Mouse (Mus musculus) layer of hippocampus, postnatal 14 days (tissue): ENCODE measurements around the gene Dcxr. TPM values are rescaled to one million over a fixed set of nuclear protein-coding genes. Genes with fewer than 3 reads are reported as not detected.
"Not testable (repeated sequence)": the region's sequence is repeated elsewhere in the genome, so short reads cannot be mapped to it uniquely, and the experiment has no call there.

ENCODE experiments used
- DNase-seq, 2 experiments: peaks; one replicate each; pipeline ENCODE4 v3.0.0; 2021 to 2022; ENCODE audit warnings: low spot score in 2 of 2, mixed read lengths in 1 of 2
- total RNA-seq, 2 experiments: library from RNA; stranded (reverse); gene quantifications; 2 replicates each; pipeline ENCODE4 v1.2.3; 2021

Dcxr gene
- total RNA-seq, 2 experiments from 2014 or later = 10.4 to 12.0 TPM

- no peak for DNase-seq
Observed at GRCm38 (mm10) chr11:120730331-120730870, 3.3 kb upstream of the Dcxr start.

DNA sequence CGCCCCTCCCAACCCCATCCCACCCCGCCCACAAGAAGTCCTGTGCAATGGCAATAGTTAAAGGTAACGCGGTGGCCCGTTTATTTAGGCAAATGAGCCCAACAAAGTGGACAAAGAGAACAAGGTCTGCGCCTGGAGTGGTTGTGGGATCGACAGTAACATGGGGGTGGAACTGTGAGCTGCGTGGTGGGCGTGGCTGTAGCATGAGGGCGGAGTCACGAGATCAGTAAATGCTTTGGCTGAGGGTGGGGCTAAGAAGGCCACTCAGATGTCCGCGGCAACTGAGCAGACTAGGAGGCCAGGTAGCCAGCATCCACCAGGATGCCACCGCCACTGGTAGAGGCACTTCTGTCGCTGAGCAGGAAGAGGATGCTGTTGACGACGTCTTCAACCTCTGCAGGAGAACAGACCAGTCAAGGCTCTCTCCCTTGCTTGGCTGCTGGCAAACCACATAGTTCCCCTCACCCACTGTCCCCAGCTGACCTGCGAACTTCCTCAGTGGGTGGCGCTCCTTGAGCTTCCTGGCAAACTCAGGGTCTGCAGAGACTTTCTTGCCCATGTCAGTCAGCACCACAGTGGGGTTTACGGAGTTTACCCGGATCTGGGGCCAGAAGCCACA, 2.5 kb upstream of the Dcxr start:
- not testable (repeated sequence) for DNase-seq

DNA sequence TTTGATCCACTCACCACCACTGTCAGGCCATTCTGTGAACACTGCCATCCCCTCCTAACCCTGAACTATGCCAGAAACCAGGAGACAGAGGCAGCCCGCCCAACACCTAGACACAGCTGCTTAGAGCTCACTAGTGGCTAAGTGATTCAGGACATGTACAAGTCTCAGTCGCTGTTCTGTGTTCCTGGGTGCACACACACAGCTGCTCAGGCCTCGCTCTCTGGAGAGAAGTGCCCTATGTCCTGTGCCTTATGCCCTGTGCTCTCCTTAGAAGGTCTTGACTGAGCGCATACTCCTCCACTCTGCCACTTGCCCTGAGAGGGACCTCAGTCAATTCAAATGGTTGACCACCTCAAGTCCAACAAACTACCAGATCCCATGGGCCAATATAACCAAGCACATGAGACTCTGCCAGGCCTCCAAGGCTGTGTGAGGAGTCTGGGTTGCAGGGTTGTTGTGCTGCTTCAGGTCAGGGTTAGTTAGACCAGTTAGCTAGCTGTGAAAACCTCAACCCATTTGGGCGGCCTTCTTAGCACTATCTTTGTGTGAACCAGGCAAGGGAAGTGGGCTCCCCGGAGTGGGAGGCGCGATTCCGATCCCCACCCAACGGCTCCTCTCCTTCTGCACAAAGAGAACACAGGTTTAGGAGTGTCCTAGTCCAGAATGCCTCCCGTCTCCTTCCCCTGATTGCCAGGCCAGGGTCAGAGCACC, 1.6 kb upstream of the Dcxr start:
- no peak for DNase-seq

DNA sequence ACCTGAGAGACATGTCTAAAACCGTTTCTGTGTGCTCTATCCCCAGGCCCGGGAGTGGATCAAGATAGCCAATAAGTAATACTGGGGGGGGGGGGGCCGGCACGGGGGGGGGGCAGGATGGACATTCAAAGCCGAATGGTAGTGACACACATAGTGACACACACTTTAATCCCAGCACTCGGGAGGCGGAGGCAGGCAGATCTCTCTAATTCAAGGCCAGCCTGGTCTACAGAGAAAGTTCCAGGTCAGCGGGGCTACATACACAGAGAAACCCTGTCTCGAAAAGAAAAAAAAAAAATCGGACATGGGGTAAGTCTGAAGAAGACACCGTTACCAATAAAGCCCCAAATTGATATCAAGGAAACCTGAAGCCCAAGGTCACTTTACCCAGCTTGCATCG, 483 bp upstream of the Dcxr start:
- no peak for DNase-seq

- DNase-seq = no peak
Observed at GRCm38 (mm10) chr11:120726243-120727168, 575 bp downstream of the Dcxr start.

- DNase-seq = no peak
Observed at GRCm38 (mm10) chr11:120723509-120723908, 3.6 kb downstream of the Dcxr start.

DNA sequence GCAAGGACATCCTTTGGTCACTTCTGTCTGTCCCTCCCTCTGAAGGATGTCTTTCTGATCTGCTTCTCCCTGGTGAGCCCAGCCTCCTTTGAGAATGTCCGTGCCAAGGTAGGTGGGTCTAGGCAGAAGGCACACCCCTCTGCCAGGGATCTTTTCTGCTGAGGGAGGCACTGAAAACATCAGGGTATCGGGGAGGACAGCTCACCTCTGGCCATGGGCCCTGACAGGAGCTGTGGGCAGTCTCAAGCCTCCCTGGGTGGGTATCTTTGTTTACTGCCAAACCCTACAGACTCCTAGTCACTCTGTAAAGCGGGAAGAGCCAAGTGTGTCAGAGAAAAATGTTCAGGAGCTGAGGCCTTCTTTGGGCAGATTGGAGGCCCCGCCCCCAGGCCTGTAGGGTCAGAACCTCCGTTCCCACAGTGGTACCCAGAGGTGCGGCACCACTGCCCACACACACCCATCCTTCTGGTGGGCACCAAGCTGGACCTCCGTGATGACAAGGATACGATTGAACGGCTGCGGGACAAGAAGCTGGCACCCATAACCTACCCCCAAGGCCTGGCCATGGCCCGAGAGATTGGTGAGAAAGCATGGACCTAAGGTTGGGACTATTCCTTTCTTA, 4.2 kb downstream of the Dcxr start:
- no peak for DNase-seq

DNA sequence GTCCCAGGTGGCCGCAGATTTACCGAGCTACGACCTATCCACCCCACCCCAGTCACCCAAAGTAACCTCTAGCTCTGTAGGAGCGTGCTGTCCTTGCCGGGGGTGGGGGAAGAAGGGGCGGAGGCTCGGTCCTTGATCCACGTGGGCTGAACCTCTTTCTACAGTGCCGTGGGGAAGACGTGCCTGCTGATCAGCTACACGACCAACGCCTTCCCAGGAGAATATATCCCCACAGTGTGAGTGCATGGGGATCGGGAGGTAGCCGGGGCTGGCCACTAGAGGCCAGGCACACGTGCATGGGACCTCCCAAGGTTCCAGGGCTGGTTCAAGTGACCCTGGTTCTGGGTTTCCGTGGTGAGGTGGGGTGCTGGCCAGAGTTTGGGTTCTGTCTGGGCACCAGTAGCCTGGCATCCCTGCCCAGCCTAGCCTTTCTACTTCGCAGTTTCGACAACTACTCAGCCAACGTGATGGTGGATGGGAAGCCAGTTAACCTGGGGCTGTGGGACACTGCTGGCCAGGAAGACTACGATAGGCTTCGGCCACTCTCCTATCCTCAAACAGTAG, 4.9 kb downstream of the Dcxr start:
- no peak for DNase-seq

GRCm38 (mm10) chr11:120721124-120722066, 5.7 kb downstream of the Dcxr start, which contains the start of gene Rac3:
TSS of gene Rac3 (plus strand) at chr11:120721470.
- DNase-seq = peak; percentile 70

GRCm38 (mm10) chr11:120720450-120720849, 6.6 kb downstream of the Dcxr start:
- DNase-seq = peak; percentile 91 to 94

GRCm38 (mm10) chr11:120719841-120720376, 7.2 kb downstream of the Dcxr start:
- DNase-seq = no peak

GRCm38 (mm10) chr11:120719242-120719641, 7.8 kb downstream of the Dcxr start:
- DNase-seq = no peak

DNA sequence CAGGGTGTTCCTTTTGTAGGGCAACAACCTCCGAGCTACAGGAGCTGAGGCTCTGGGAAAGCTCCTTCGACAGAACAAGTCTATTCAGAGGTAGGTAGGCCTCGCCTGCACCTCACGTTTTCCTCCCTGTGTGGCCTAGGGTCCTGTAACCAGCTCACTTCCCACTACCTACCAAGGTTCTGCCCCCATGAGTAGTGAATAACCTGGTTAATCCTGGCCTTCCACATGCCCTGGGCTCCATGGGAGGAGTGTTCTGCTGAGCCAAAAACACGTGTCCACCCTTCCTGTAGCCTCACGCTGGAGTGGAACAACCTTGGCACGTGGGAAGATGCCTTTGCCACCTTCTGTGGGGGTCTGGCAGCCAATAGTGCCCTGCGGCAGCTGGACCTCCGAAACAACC, 11.9 kb downstream of the Dcxr start:
- DNase-seq = no peak

GRCm38 (mm10) chr11:120714546-120714945, 12.5 kb downstream of the Dcxr start:
- DNase-seq = no peak

DNA sequence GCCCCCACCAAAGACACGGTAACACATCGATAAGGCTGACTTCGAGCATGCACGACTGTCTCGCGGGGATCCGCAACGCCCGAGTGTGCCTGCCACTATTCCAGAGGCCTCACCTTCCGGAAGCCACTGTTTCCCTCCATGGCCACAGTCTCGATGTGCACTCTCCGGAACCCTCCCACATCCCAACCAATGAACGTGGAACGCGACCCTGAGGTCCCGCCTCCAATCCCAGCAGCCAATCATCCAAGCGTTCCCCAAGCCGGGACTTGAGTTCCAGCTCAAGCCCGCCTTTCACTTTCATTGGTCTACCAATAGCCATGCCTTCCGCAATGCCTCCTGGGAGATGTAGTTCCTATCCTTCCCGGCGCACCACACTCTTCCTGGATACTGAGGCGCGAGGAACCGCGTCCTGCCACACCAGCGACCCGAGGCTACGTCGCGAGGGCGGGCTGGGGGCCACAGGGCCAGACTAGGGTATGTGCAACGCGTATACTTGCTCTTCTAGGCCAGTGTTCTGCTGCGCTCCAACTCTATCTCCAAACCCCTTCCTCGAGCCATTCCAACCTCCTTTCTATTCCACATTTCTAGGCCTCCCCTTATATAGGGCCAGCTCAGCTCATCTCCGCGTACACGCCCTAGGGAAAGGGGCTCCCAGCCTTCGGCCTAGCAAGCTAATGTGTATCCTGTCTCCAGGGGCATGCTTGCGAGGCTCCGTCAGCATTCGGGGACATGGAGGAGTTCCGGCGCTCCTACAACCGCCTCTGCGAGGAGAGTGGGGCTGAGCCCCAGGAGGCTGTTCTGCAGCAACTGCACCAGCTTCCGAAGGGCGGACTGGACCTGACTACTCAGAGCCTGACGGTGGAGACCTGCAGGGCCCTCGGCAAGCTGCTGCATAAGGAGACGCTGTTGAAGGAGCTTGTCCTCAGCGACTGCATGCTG, 13.2 kb downstream of the Dcxr start, which contains the start of the genes Cenpx and Lrrc45:
Gene Cenpx (minus strand): TSS at position 159 of the 939 bp plus-strand sequence.
Gene Lrrc45 (plus strand): TSS at position 346 of the 939 bp plus-strand sequence.
- DNase-seq = peak; percentile 95 to 99

- peak in 1 of 2 experiments; percentile 56 for DNase-seq
Observed at GRCm38 (mm10) chr11:120712771-120713568, 14.1 kb downstream of the Dcxr start.

DNA sequence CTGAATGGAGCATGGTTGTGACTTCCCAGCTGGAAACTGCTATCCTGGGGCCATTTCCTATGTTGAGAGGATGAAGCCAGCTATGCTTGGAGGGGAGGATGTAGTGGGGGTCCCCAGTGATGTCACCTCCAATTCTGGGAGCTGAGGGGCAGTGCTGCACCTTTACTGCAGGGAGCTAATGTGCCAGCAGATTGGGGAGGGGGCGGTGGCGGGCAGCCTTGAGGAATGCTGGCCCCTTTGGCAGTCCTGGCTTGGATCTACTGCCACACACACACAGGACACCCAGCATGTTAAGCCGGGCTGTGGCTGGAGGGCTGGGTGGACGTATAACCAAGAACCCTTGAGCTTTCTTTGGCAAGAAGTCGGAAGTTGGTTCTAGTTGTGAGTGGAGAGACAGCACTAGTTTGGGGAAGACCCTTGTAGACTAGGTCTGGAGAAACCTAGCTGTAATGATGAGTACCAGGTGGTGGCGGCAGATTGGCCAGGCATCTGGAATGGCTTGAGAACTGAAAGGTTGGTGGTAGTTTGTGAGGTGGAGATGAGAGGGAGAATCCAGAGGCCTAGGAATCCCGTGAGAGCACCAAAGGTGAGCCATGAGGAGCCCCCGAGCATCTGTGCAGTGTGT, 15.0 kb downstream of the Dcxr start:
- no peak for DNase-seq
